9 mouse cellular contexts compared by ENCODE assay signal in the genomic region with DNA sequence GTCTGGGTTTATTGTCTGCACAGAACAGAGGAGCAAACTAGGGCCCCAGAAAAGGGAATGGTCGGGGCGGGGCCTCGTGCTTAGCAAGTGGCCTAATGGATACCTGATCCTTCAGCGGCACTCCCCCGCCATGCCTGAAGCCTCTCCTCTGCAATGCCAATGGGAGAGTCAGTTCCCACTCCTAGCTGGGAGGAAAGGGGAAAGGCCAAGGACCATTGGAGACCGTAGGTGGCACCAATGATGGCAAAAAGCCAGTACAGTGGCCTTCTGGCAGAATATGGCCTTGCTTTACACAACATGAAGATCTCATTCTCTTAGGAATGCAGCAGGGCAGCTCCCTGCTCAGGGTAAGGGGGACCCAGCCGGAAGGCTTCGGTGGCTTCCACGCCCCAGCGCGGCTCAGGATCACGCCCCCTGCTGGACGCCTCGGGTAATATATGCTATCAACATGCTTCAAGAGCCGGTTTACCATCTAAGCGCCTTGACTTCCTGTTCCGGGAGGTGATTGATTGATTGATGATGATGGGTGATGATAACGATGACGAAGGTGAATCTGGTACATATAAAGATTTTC. TPM values are rescaled to one million over a fixed set of nuclear protein-coding genes. Genes with fewer than 3 reads are reported as not detected.
DNase-seq lines count a peak whose midpoint lies in the region; ATAC-seq lines count a peak whose summit lies in the region.
"Had no signal": no experiment of that assay in that cellular context is flagged by ENCODE, and none has a peak within 500 bp of the region (broad histone marks: within the 10 kb centered on the region; RNA-seq: fewer than 3 reads in every experiment).

No protein-coding gene starts in this region.

- no peaks in the 10 kb centered on the region for H3K36me3 ChIP-seq in limb, embryonic 15.5 days
- no peaks in the 10 kb centered on the region for H3K36me3 ChIP-seq in neural tube, embryonic 15.5 days

- H3K4me1 ChIP-seq in limb, embryonic 15.5 days, result peaks cover 10% of the 10 kb centered on the region; the same call in 1 of the 2 replicates
- peaks cover 5% of the 10 kb centered on the region; the same call in 1 of the 2 replicates for H3K4me1 ChIP-seq in neural tube, embryonic 15.5 days

- H3K4me2 ChIP-seq in limb, embryonic 15.5 days, result peak overlapping the region; percentile 27; the same call in 1 of the 2 replicates
- H3K4me2 ChIP-seq in neural tube, embryonic 15.5 days, result 0 out of 2 replicates have a peak overlapping the region, but pooled peaks have one; percentile 13

- peak; percentile 76 for ATAC-seq in granulocyte monocyte progenitor cell, adult 5-6 weeks (replicated peaks; ENCODE audit: poor library complexity, severe bottlenecking)
- ATAC-seq in limb, embryonic 15.5 days (ENCODE audit: insufficient number of reproducible peaks, low FRiP score, low TSS enrichment, low read depth), result no peak
- no peak for ATAC-seq in neural tube, embryonic 15.5 days (ENCODE audit: low FRiP score)

- H3K4me3 ChIP-seq in limb, embryonic 15.5 days, result no peak overlapping the region
- no peak overlapping the region for H3K4me3 ChIP-seq in neural tube, embryonic 15.5 days (replicated peaks)
- H3K4me3 ChIP-seq: megakaryocyte, embryonic 14.5 days had no signal

- DNase-seq in cerebellum, postnatal 10 days, result peak; percentile 45 to 52
- DNase-seq in cerebellum, postnatal 36 days, result no peak
- peak; percentile 26 for DNase-seq in 3134 (ENCODE audit: extremely low read depth, insufficient read length, low spot score)
- peak; percentile 70 for DNase-seq in adrenal gland, postnatal 25 days
- no peak for DNase-seq in layer of hippocampus, adult 8-10 months (ENCODE audit: low spot score in 2 of 2)

- H3K9ac ChIP-seq in limb, embryonic 15.5 days, result no peak overlapping the region
- no peak overlapping the region for H3K9ac ChIP-seq in neural tube, embryonic 15.5 days (replicated peaks)

- H3K9me3 ChIP-seq in limb, embryonic 15.5 days, result no peaks in the 10 kb centered on the region
- H3K9me3 ChIP-seq in neural tube, embryonic 15.5 days (replicated peaks), result no peaks in the 10 kb centered on the region
- H3K9me3 ChIP-seq: megakaryocyte, embryonic 14.5 days had no signal

- no peaks in the 10 kb centered on the region for H3K27me3 ChIP-seq in limb, embryonic 15.5 days
- H3K27me3 ChIP-seq in neural tube, embryonic 15.5 days (replicated peaks), result no peaks in the 10 kb centered on the region

- WGBS in limb, embryonic 15.5 days, result 4% methylated on average over 19 of the region's 19 CpGs
- 4% methylated on average over 19 of the region's 19 CpGs for WGBS in neural tube, embryonic 15.5 days

- peak overlapping the region; percentile 27; the same call in 1 of the 2 replicates for H3K27ac ChIP-seq in limb, embryonic 15.5 days
- no peak overlapping the region for H3K27ac ChIP-seq in neural tube, embryonic 15.5 days (replicated peaks)

RNA-seq across cellular contexts. Expression of gene Slc13a2, which starts 13.8 kb away (rescaled TPM):
- not detected in 2 replicates for total RNA-seq in adrenal gland, postnatal 25 days (2021)
- not detected in 2 replicates for total RNA-seq in granulocyte monocyte progenitor cell, adult 5-6 weeks (2014; fragmentation: Nextera tagmentation)
- total RNA-seq in granulocyte monocyte progenitor cell, adult 5-6 weeks (2017), result not detected in 2 replicates
- 0.10 TPM in 1 of 2 replicates, not detected in the other for polyA plus RNA-seq in limb, embryonic 15.5 days (2015; fragmentation: Nextera tagmentation; extraction: Ambion mirVana)
- 0.42 TPM in 1 of 2 replicates, not detected in the other for polyA plus RNA-seq in neural tube, embryonic 15.5 days (2015; fragmentation: Nextera tagmentation; extraction: Ambion mirVana)
- total RNA-seq in layer of hippocampus, adult 8-10 months (2022), result not detected

RNA-seq across cellular contexts. Expression of gene Slc46a1, which starts 29.6 kb away (rescaled TPM):
- total RNA-seq in adrenal gland, postnatal 25 days (2021), result 46.2 and 57.5 TPM in 2 replicates
- total RNA-seq in granulocyte monocyte progenitor cell, adult 5-6 weeks (2014; fragmentation: Nextera tagmentation), result 4.2 TPM in 1 of 2 replicates, not detected in the other
- 1.9 and 2.7 TPM in 2 replicates for total RNA-seq in granulocyte monocyte progenitor cell, adult 5-6 weeks (2017)
- polyA plus RNA-seq in limb, embryonic 15.5 days (2015; fragmentation: Nextera tagmentation; extraction: Ambion mirVana), result 20.2 and 21.3 TPM in 2 replicates
- polyA plus RNA-seq in neural tube, embryonic 15.5 days (2015; fragmentation: Nextera tagmentation; extraction: Ambion mirVana), result 23.4 and 26.0 TPM in 2 replicates
- total RNA-seq in layer of hippocampus, adult 8-10 months (2022), result 10 to 100 TPM in 3 of 4 experiments, 1 to 10 TPM in 1; 8.1 to 16.1 (median 11.1) TPM

RNA-seq across cellular contexts. Expression of gene Foxn1, which starts 49.5 kb away (rescaled TPM):
- 0.36 and 0.86 TPM in 2 replicates for total RNA-seq in adrenal gland, postnatal 25 days (2021)
- not detected in 2 replicates for total RNA-seq in granulocyte monocyte progenitor cell, adult 5-6 weeks (2014; fragmentation: Nextera tagmentation)
- total RNA-seq in granulocyte monocyte progenitor cell, adult 5-6 weeks (2017), result not detected in 2 replicates
- 3.1 and 3.5 TPM in 2 replicates for polyA plus RNA-seq in limb, embryonic 15.5 days (2015; fragmentation: Nextera tagmentation; extraction: Ambion mirVana)
- polyA plus RNA-seq in neural tube, embryonic 15.5 days (2015; fragmentation: Nextera tagmentation; extraction: Ambion mirVana), result 11.8 TPM in 1 of 2 replicates, not detected in the other
- under 1 TPM in 1 of 4 experiments, not detected in 3; 0.10 TPM for total RNA-seq in layer of hippocampus, adult 8-10 months (2022)

Comparison
In these comparisons a context has a peak if more than half of its experiments do, and no peak if none do; other contexts are left out.
1. DNase-seq: peak in cerebellum, postnatal 10 days (2 of 2), 3134 (single experiment) and adrenal gland, postnatal 25 days (single experiment); none in cerebellum, postnatal 36 days (0 of 2) and layer of hippocampus, adult 8-10 months (0 of 2).